Mouse (Mus musculus) megakaryocyte-erythroid progenitor cell, adult 5-6 weeks (primary cell): Measurements from ENCODE around the gene Rnf214. TPM values are rescaled to one million over a fixed set of nuclear protein-coding genes. Genes with fewer than 3 reads are reported as not detected.

Source experiments
- ATAC-seq: replicated peaks from 2 replicates; pipeline ENCODE4 v1.8.0; 2016; ENCODE audit warnings: mild to moderate bottlenecking, inconsistent platforms; ENCODE audit not compliant: severe bottlenecking, poor library complexity, low FRiP score, low TSS enrichment
- total RNA-seq, 2 experiments: library from RNA; stranded (forward) in 1 of 2; stranded (reverse) in 1 of 2; fragments of 200-1000, 215-1000 nt in 1 of 2; fragments of >200 nt in 1 of 2; fragmentation: Nextera tagmentation in 1 of 2; gene quantifications; 2 replicates each; pipeline ENCODE4 v1.2.3; 2014 to 2017

The Rnf214 gene
- total RNA-seq, 2 experiments from 2014 or later: 22.6 to 48.2 TPM

DNA sequence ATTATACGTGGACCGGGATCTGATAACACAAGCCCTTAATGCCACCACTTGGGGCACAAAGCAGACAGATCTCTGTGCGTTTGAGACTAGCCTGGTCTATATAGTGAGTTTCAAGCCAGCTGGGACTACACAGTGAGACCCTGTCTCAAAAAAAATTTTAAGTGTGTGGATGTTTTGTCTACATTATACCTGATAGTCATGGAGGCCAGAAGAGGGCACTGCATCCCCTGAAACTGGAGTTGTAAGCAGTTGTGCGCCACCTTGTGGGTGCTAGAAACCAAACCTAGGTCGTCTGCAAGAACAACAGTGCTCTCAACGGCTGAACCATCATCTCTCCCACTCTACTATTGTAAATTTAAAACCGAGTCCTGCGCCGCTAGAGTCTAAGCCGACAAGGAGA is 77.6 kb downstream of the Rnf214 start:
- ATAC-seq: peak; percentile 52

DNA sequence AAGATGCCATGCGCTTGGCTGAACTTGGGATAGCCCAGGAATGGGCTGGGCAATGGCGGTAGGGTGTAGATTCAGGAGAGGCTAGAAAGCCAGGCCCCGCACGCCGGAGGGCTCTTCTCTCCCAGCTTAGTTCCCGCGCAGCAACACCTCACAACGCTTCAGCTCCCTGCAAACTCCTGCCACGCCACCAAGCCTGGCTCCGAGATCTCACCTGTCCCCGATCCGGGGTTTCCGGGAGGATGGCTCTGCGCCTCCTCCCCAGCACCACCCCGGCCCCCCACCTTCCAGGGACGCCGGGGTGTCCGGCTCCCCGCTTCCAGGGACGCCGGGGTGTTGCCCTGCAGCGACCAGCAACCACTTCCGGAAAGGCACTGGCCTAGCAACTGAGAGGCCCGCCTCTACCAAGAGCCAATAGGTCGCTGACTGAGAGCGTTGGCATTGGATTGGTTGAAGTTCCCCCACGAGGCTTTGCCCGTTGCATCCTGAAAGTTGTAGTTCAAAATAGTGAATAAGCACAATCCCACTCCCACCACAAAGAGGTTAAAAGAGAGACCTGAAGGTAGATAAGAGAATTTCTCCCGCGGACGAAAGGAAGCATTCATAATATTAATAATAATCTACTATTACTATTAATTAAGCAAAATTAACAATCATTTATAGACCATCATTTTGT is 78.3 kb downstream of the Rnf214 start, which contains the start of gene Cep164:
Gene Cep164 (minus strand): TSS at position 401 of the 673 bp plus-strand sequence.
- peak; percentile 99 for ATAC-seq

DNA sequence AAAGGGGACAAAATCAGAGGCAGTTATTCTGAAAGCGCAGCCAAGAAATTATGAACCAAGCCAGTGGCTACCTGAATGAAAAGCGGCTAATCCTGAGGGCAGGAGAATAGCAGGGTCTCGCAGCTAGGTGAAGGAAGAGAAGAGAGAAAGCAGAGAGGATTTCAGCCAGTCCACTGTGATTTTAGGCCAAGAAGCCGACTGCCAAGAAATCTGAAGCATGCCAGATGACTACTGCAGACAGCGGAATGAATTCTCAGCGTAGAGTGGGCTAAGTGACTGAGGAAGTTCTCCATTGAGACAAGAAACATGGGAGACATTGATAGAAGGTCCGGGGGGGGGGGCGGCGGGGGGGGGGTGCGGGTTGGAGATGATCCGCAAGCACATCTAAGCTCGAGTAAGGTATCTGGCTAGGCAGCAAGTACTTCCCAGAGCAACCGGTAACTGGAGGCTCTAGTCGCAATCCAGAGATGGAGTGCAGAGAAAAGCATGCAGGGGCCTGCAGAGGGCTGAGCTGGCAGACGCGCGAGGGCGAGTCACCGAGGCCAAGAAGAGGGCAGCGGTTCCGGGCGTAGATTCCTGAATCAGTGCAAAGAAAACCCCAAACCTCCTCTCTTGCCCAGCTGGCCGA is 78.9 kb downstream of the Rnf214 start:
- ATAC-seq: peak; percentile 31

DNA sequence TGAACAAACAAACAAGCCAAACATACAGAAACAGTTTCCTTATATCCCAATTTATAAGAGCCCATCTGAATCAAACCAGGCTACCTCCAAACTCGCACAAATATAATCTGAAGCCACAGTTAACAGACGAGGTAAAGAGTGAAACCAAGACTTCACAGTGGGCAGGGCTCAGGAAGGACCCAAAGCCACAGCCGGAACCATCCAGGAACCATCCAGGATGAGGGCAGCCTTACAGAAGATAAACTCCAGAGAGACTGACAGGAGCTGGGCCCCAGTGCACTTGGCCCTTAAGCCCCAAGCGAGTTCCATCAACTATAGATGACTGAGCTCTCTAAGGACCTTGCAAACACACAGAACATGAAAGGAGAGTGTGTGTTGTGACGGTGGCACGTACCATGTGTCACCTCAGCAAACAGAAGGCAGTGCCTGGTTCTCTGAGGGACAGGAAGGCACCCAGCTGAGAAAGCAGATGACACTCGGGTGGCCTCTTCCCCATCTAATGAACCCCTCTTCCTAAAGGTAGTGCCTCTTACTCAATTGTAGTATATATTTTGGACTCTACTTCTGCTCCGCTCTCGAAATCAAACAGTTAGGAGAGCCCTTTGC is 88.2 kb downstream of the Rnf214 start:
- ATAC-seq: peak; percentile 34; the same call in 1 of the 2 replicates

DNA sequence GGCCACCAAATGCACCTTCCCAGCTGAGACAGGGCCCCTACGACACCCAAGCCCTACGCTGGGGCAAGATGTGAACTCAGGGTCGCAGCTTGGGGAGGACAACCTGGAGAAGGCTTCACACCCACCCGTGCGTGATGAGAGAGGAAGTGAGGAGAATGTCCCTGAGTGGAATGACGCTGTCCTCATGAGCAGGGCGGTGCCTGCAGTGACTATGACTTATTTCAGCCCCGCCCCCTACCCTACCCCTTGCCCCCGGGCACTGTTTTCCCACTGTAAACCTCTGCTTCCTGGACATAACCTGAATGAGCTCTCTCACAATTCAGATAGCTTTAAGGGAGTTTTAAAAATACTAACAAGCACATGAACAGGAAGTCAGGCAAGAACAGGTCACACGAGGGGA is 91.2 kb downstream of the Rnf214 start:
- 0 out of 2 replicates have a peak, but pooled peaks have one; percentile 22 for ATAC-seq

DNA sequence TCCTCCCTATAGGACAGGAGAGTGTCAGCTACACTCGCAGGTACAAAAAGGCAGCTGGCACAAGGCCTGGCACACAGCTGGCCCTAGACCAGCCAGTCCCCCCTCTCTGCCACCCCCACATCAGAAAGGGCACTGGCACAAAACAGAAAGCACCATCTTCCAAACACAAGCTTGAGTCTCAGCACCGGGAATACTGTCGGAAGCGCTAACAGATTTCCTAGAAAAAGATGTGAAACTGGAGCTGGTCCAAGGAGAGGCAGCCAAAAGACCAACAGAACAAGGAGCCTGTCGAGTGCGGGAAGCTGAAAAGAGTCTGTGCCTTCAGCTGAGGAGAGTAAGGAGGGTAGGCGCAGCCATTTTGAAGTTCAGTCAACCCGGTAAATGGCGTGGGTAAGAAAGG is 91.6 kb downstream of the Rnf214 start:
- no peak for ATAC-seq

Other genes starting within 250 kb of the Rnf214 start
- 15.8 and 30.3 TPM in 2 replicates for gene Cep164, start 78.2 kb downstream of the Rnf214 start, total RNA-seq (2014; fragmentation: Nextera tagmentation)
- 10.6 and 11.1 TPM in 2 replicates for gene Cep164, start 78.2 kb downstream of the Rnf214 start, total RNA-seq (2017)
- gene Bace1, start 68.3 kb downstream of the Rnf214 start, total RNA-seq (2014; fragmentation: Nextera tagmentation): 1.7 and 5.8 TPM in 2 replicates
- 0.52 and 0.99 TPM in 2 replicates for gene Bace1, start 68.3 kb downstream of the Rnf214 start, total RNA-seq (2017)
- 17.4 and 24.5 TPM in 2 replicates for gene Pcsk7, start 414 bp downstream of the Rnf214 start, total RNA-seq (2014; fragmentation: Nextera tagmentation)
- 11.9 and 15.8 TPM in 2 replicates for gene Pcsk7, start 414 bp downstream of the Rnf214 start, total RNA-seq (2017)
- not detected in 2 replicates for gene Tagln, start 29.1 kb upstream of the Rnf214 start, total RNA-seq (2014; fragmentation: Nextera tagmentation)
- gene Tagln, start 29.1 kb upstream of the Rnf214 start, total RNA-seq (2017): not detected in 2 replicates
- gene Sidt2, start 48.3 kb upstream of the Rnf214 start, total RNA-seq (2014; fragmentation: Nextera tagmentation): 45.6 and 50.6 TPM in 2 replicates
- gene Sidt2, start 48.3 kb upstream of the Rnf214 start, total RNA-seq (2017): 10.8 and 29.2 TPM in 2 replicates
- gene Pafah1b2, start 105.8 kb upstream of the Rnf214 start, total RNA-seq (2014; fragmentation: Nextera tagmentation): 26.5 and 36.8 TPM in 2 replicates
- 111 and 144 TPM in 2 replicates for gene Pafah1b2, start 105.8 kb upstream of the Rnf214 start, total RNA-seq (2017)
- gene Sik3, start 105.9 kb upstream of the Rnf214 start, total RNA-seq (2014; fragmentation: Nextera tagmentation): 23.8 and 29.0 TPM in 2 replicates
- 15.2 and 16.6 TPM in 2 replicates for gene Sik3, start 105.9 kb upstream of the Rnf214 start, total RNA-seq (2017)